Mouse (Mus musculus) ES-Bruce4 (cell line): ENCODE results near the gene Bend4. TPM values are rescaled to one million over a fixed set of nuclear protein-coding genes. Genes with fewer than 3 reads are reported as not detected.

ENCODE experiments used
- H3K27ac ChIP-seq: 2 replicates; pipeline ENCODE4 v1.5.1; 2012; ENCODE audit warnings: low read length, inconsistent platforms; ENCODE audit not compliant: insufficient read depth
- H3K27me3 ChIP-seq: 2 replicates; pipeline ENCODE4 v1.6.1; 2012; ENCODE audit warnings: mild to moderate bottlenecking, low read length, inconsistent platforms; ENCODE audit not compliant: control insufficient read depth, poor library complexity, insufficient read depth, severe bottlenecking
- H3K36me3 ChIP-seq: 2 replicates; pipeline ENCODE4 v1.6.1; 2012; ENCODE audit warnings: inconsistent platforms, mild to moderate bottlenecking, low read length, moderate library complexity; ENCODE audit not compliant: control insufficient read depth, poor library complexity, insufficient read depth, severe bottlenecking
- H3K4me1 ChIP-seq: one replicate; pipeline ENCODE4 v1.8.1; 2011; ENCODE audit warnings: low read length; ENCODE audit not compliant: control insufficient read depth, insufficient read depth
- H3K4me3 ChIP-seq: 2 replicates; pipeline ENCODE4 v1.5.1; 2011; ENCODE audit warnings: low read depth, mild to moderate bottlenecking, low read length
- H3K9ac ChIP-seq: 2 replicates; pipeline ENCODE4 v1.6.1; 2012; ENCODE audit warnings: low read depth, mild to moderate bottlenecking, inconsistent platforms; ENCODE audit not compliant: poor library complexity, severe bottlenecking
- H3K9me3 ChIP-seq: replicated peaks from 2 replicates; pipeline ENCODE4 v1.6.1; 2012; ENCODE audit warnings: mild to moderate bottlenecking, low read length, inconsistent platforms; ENCODE audit not compliant: control insufficient read depth, poor library complexity, insufficient read depth, severe bottlenecking
- CTCF ChIP-seq: IDR thresholded peaks from one replicate; pipeline ENCODE4 v1.8.1; 2011; ENCODE audit warnings: low read depth, low read length
- EP300 ChIP-seq: IDR thresholded peaks from 2 replicates; pipeline ENCODE4 v1.6.1; 2011; ENCODE audit warnings: low read depth, low read length; ENCODE audit not compliant: insufficient read depth
- POLR2A ChIP-seq: IDR thresholded peaks from one replicate; pipeline ENCODE4 v1.8.1; 2011; ENCODE audit warnings: low read length; ENCODE audit not compliant: insufficient read depth
- polyA plus RNA-seq: library from polyadenylated mRNA; stranded (reverse); fragments of >200 nt; gene quantifications from 2 replicates; pipeline ENCODE4 v1.2.4, GENCODE M21; 2011; ENCODE audit warnings: low read depth; ENCODE audit not compliant: missing spikeins, insufficient read depth, insufficient read length

Gene Bend4
- 44.7 and 47.2 TPM in 2 replicates for polyA plus RNA-seq

DNA sequence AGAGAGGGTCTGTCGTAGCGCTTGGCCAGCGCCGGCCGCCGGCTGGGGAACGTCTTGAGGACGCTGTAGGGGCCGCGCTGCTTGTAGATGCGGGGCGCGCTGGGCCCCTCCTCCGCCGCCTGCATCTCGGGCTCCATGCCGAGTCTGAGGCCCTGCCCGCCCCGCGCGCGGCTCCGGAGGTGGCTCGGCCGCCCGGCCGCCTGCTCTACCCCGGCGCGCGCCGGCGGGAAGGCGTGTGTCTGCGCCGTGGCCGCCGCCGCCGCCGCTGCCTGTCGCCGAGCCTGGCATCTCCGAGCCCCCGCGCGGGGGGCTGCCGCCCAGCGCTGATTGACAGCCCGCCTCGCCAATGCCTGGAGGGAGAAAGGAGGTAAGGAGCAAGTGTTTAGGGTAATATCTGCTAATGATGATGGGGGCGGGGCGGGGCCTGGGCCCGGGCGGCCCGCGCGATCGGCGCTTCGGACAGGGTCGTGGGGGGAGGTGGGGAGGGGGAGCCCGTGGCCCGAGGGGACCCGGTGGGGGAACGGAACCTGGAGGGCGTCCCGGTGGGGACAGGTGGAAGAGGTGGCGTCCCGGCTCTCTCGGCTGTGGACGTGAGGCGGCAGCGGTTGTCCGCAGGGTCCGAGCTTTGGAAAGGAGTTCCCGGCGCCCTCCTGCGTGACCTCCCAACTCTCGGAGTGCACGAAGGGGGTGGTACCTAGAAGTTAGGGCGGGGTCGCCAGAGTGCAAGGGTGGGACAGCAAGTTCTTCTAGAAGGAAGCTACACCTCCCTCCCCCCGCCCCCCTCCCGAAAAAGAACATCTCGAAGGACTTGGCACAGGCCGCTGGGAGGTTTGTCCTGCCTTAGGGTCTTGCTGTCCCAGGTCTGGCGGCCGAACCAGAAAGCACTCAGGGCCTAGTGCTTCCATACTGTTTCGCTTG, at the start of gene Bend4:
Gene Bend4 (minus strand): TSS at position 868 of the 918 bp plus-strand sequence.
- peak within 1 kb of the TSS; percentile 94 for H3K9ac ChIP-seq
- no peaks in the 10 kb centered on the region for H3K4me1 ChIP-seq
- peak within 1 kb of the TSS; percentile 75 for H3K4me3 ChIP-seq
- H3K36me3 ChIP-seq: no peaks in the 10 kb centered on the region
- no peak within 1 kb of the TSS for H3K27ac ChIP-seq
- H3K9me3 ChIP-seq: no peaks in the 10 kb centered on the region
- peaks cover 8% of the 10 kb centered on the region; the same call in 1 of the 2 replicates for H3K27me3 ChIP-seq
- TF ChIP-seq EP300 (no peak), POLR2A (no peak), CTCF (no peak)

- H3K27ac ChIP-seq: no peak overlapping the region
- H3K27me3 ChIP-seq: no peaks in the 10 kb centered on the region
- no peaks in the 10 kb centered on the region for H3K36me3 ChIP-seq
- H3K4me1 ChIP-seq: no peaks in the 10 kb centered on the region
- TF ChIP-seq CTCF (no peak), EP300 (no peak), POLR2A (no peak)
- no peak overlapping the region for H3K4me3 ChIP-seq
- H3K9me3 ChIP-seq: no peaks in the 10 kb centered on the region
- no peak overlapping the region for H3K9ac ChIP-seq
Observed at GRCm38 (mm10) chr5:67473723-67474122, 45.6 kb upstream of the Bend4 start.

- H3K9ac ChIP-seq: no peak overlapping the region
- no peaks in the 10 kb centered on the region for H3K9me3 ChIP-seq
- no peak overlapping the region for H3K4me3 ChIP-seq
- H3K27me3 ChIP-seq: no peaks in the 10 kb centered on the region
- H3K27ac ChIP-seq: no peak overlapping the region
- TF ChIP-seq CTCF: no peak
- TF ChIP-seq EP300: no peak
- no peak for TF ChIP-seq POLR2A
- H3K4me1 ChIP-seq: no peaks in the 10 kb centered on the region
- H3K36me3 ChIP-seq: no peaks in the 10 kb centered on the region
Observed at GRCm38 (mm10) chr5:67473094-67473493, 45.0 kb upstream of the Bend4 start.

- TF ChIP-seq EP300 (no peak), CTCF (no peak), POLR2A (no peak)
- Histone ChIP-seq H3K36me3 (no peaks in the 10 kb centered on the region), H3K9me3 (no peaks in the 10 kb centered on the region), H3K27ac (no peak overlapping the region), H3K9ac (no peak overlapping the region), H3K4me1 (no peaks in the 10 kb centered on the region), H3K27me3 (no peaks in the 10 kb centered on the region), H3K4me3 (no peak overlapping the region)
Observed at GRCm38 (mm10) chr5:67466866-67467530, 38.9 kb upstream of the Bend4 start.

GRCm38 (mm10) chr5:67464899-67465298, 36.8 kb upstream of the Bend4 start:
- Histone ChIP-seq H3K9ac (no peak overlapping the region), H3K27ac (no peak overlapping the region), H3K36me3 (no peaks in the 10 kb centered on the region), H3K4me3 (no peak overlapping the region), H3K27me3 (no peaks in the 10 kb centered on the region), H3K9me3 (no peaks in the 10 kb centered on the region), H3K4me1 (no peaks in the 10 kb centered on the region)
- TF ChIP-seq POLR2A (no peak), CTCF (no peak), EP300 (no peak)

- no peak overlapping the region for H3K27ac ChIP-seq
- no peaks in the 10 kb centered on the region for H3K4me1 ChIP-seq
- no peak for TF ChIP-seq CTCF
- no peak for TF ChIP-seq EP300
- no peak for TF ChIP-seq POLR2A
- no peaks in the 10 kb centered on the region for H3K9me3 ChIP-seq
- H3K36me3 ChIP-seq: no peaks in the 10 kb centered on the region
- H3K4me3 ChIP-seq: peak overlapping the region; percentile 32
- no peaks in the 10 kb centered on the region for H3K27me3 ChIP-seq
- no peak overlapping the region for H3K9ac ChIP-seq
Observed at GRCm38 (mm10) chr5:67463636-67464035, 35.5 kb upstream of the Bend4 start.
